Mouse (Mus musculus) megakaryocyte, embryonic 14.5 days (primary cell): ENCODE measurements around the gene Defa28. TPM values are rescaled to one million over a fixed set of nuclear protein-coding genes. Genes with fewer than 3 reads are reported as not detected.
"Not testable (repeated sequence)": the region's sequence is repeated elsewhere in the genome, so short reads cannot be mapped to it uniquely, and the experiment has no call there.

Source experiments
- H3K27me3 ChIP-seq: replicated peaks from 2 replicates; pipeline ENCODE3; 2012; ENCODE audit warnings: inconsistent platforms
- H3K36me3 ChIP-seq: replicated peaks from 2 replicates; pipeline ENCODE3; 2012; ENCODE audit warnings: low read length, inconsistent platforms, mixed read lengths
- H3K4me1 ChIP-seq: 2 replicates; pipeline ENCODE4 v1.6.1; 2012; ENCODE audit warnings: inconsistent platforms
- H3K4me3 ChIP-seq: replicated peaks from 2 replicates; pipeline ENCODE3; 2012; ENCODE audit warnings: moderate library complexity, mild to moderate bottlenecking, inconsistent platforms
- H3K9me3 ChIP-seq: 2 replicates; pipeline ENCODE4 v1.6.1; 2012; ENCODE audit warnings: inconsistent platforms
- polyA plus RNA-seq: library from polyadenylated mRNA; stranded (reverse); fragments of >175 nt; gene quantifications from 2 replicates; pipeline ENCODE4 v1.2.3, GENCODE M21; 2012; ENCODE audit warnings: low replicate concordance; ENCODE audit not compliant: insufficient read depth

Gene Defa28
- not detected in 2 replicates for polyA plus RNA-seq

- not testable (repeated sequence) for H3K27me3 ChIP-seq, H3K4me1 ChIP-seq, H3K4me3 ChIP-seq, H3K9me3 ChIP-seq, H3K36me3 ChIP-seq
Observed at GRCm38 (mm10) chr8:21582706-21583105, at the start of gene Defa28. Gene Defa28 (plus strand): TSS chr8:21583006.

- not testable (repeated sequence) for H3K27me3 ChIP-seq, H3K4me3 ChIP-seq, H3K36me3 ChIP-seq, H3K4me1 ChIP-seq, H3K9me3 ChIP-seq
Observed at GRCm38 (mm10) chr8:21565086-21565485, 17.7 kb upstream of the Defa28 start, which contains the start of gene Defa37. Gene Defa37 (plus strand): TSS chr8:21565386.

- not testable (repeated sequence) for H3K9me3 ChIP-seq, H3K27me3 ChIP-seq, H3K4me1 ChIP-seq, H3K4me3 ChIP-seq, H3K36me3 ChIP-seq
Observed at GRCm38 (mm10) chr8:21594408-21594807, 11.6 kb downstream of the Defa28 start, which contains the start of gene Gm7861. Gene Gm7861 (minus strand): TSS chr8:21594508.

GRCm38 (mm10) chr8:21617883-21618282, 35.1 kb downstream of the Defa28 start, which contains the start of gene Defa26:
Gene Defa26 (plus strand): TSS chr8:21618183.
- not testable (repeated sequence) for H3K9me3 ChIP-seq, H3K4me1 ChIP-seq, H3K36me3 ChIP-seq, H3K27me3 ChIP-seq, H3K4me3 ChIP-seq

Other genes starting within 250 kb of the Defa28 start
- not detected in 2 replicates for gene Defa2, start 204.5 kb upstream of the Defa28 start, polyA plus RNA-seq
- gene Defa33, start 191.2 kb upstream of the Defa28 start, polyA plus RNA-seq: not detected in 2 replicates
- gene Defa36, start 155.6 kb upstream of the Defa28 start, polyA plus RNA-seq: not detected in 2 replicates
- gene Gm7849, start 126.4 kb upstream of the Defa28 start, polyA plus RNA-seq: not detected in 2 replicates
- gene Defa20, start 73.7 kb upstream of the Defa28 start, polyA plus RNA-seq: not detected in 2 replicates
- gene Defa32, start 54.0 kb upstream of the Defa28 start, polyA plus RNA-seq: not detected in 2 replicates
- gene Defa37, start 17.6 kb upstream of the Defa28 start, polyA plus RNA-seq: not detected in 2 replicates
- not detected in 2 replicates for gene Gm7861, start 11.5 kb downstream of the Defa28 start, polyA plus RNA-seq
- gene Defa26, start 35.2 kb downstream of the Defa28 start, polyA plus RNA-seq: not detected in 2 replicates
- gene Defa17, start 72.8 kb downstream of the Defa28 start, polyA plus RNA-seq: not detected in 2 replicates
- gene Defa34, start 82.8 kb downstream of the Defa28 start, polyA plus RNA-seq: not detected in 2 replicates
- not detected in 2 replicates for gene AY761184, start 120.6 kb downstream of the Defa28 start, polyA plus RNA-seq
- not detected in 2 replicates for gene Defa24, start 151.5 kb downstream of the Defa28 start, polyA plus RNA-seq
- gene Defb50, start 240.5 kb downstream of the Defa28 start, polyA plus RNA-seq: not detected in 2 replicates